Mouse (Mus musculus) liver, postnatal 0 days (tissue): ENCODE results near the gene Rnpepl1. TPM values are rescaled to one million over a fixed set of nuclear protein-coding genes. Genes with fewer than 3 reads are reported as not detected.
"Not testable (repeated sequence)": the region's sequence is repeated elsewhere in the genome, so short reads cannot be mapped to it uniquely, and the experiment has no call there.

Source experiments
- ATAC-seq: fragments of 200-750 bp; cut with Nextera tagmentation; 2 replicates; pipeline ENCODE4 v1.8.0; 2017; ENCODE audit warnings: mild to moderate bottlenecking, moderate library complexity
- DNase-seq: peaks from one replicate; pipeline ENCODE4 v3.0.0-alpha.2; 2016
- H3K27ac ChIP-seq: fragments of 300-500 bp; sonication (generic); 2 replicates; pipeline ENCODE4 v1.5.1; 2014; ENCODE audit warnings: antibody characterized with exemption, moderate library complexity, mild to moderate bottlenecking, low read depth
- H3K27me3 ChIP-seq: fragments of 300-500 bp; sonication (generic); 2 replicates; pipeline ENCODE4 v1.6.1; 2014; ENCODE audit warnings: low read length, control low read depth, mixed read lengths; ENCODE audit not compliant: insufficient read depth
- H3K36me3 ChIP-seq: fragments of 300-500 bp; sonication (generic); replicated peaks from 2 replicates; pipeline ENCODE4 v1.6.1; 2014; ENCODE audit warnings: mild to moderate bottlenecking, control low read depth, low read length, moderate library complexity, mixed read lengths; ENCODE audit not compliant: insufficient read depth
- H3K4me1 ChIP-seq: fragments of 300-500 bp; sonication (generic); 2 replicates; pipeline ENCODE4 v1.6.1; 2014; ENCODE audit warnings: antibody characterized with exemption, mild to moderate bottlenecking, control low read depth; ENCODE audit not compliant: insufficient read depth
- H3K4me2 ChIP-seq: fragments of 300-500 bp; sonication (generic); 2 replicates; pipeline ENCODE4 v1.6.1; 2014; ENCODE audit warnings: low read depth, mild to moderate bottlenecking, low read length, moderate library complexity, mixed read lengths
- H3K4me3 ChIP-seq: fragments of 300-500 bp; sonication (generic); 2 replicates; pipeline ENCODE4 v1.5.1; 2014; ENCODE audit warnings: low read depth, low read length
- H3K9ac ChIP-seq: fragments of 300-500 bp; sonication (generic); replicated peaks from 2 replicates; pipeline ENCODE4 v1.6.1; 2014; ENCODE audit warnings: mild to moderate bottlenecking, moderate library complexity
- H3K9me3 ChIP-seq: fragments of 300-500 bp; sonication (generic); 2 replicates; pipeline ENCODE4 v1.6.1; 2016; ENCODE audit warnings: mild to moderate bottlenecking, control low read depth, low read length, mixed read lengths
- CTCF ChIP-seq: sonication (generic); IDR thresholded peaks from 2 replicates; pipeline ENCODE4 v1.5.1; 2016; ENCODE audit warnings: antibody characterized with exemption, low read depth
- EP300 ChIP-seq: IDR thresholded peaks from 2 replicates; pipeline ENCODE4 v1.6.1; 2016; ENCODE audit warnings: antibody characterized with exemption, low read depth, mild to moderate bottlenecking
- WGBS: fragments of 180-500 bp; shearing (Covaris S2); extraction: QIAGEN DNeasy Blood & Tissue Kit; methylation state at CpG from one replicate; pipeline ENCODE4 v1.1.7; 2014; ENCODE audit not compliant: insufficient replicate concordance; 5-methylcytosine and 5-hydroxymethylcytosine counted together
- polyA plus RNA-seq: library from polyadenylated mRNA; unstranded; fragments of >200 nt; fragmentation: Nextera tagmentation; extraction: Ambion mirVana; gene quantifications from 2 replicates; pipeline ENCODE4 v1.2.1, GENCODE M21; 2015

The Rnpepl1 gene
- polyA plus RNA-seq, 1 experiment from 2014 or later: 16.2 TPM

DNA sequence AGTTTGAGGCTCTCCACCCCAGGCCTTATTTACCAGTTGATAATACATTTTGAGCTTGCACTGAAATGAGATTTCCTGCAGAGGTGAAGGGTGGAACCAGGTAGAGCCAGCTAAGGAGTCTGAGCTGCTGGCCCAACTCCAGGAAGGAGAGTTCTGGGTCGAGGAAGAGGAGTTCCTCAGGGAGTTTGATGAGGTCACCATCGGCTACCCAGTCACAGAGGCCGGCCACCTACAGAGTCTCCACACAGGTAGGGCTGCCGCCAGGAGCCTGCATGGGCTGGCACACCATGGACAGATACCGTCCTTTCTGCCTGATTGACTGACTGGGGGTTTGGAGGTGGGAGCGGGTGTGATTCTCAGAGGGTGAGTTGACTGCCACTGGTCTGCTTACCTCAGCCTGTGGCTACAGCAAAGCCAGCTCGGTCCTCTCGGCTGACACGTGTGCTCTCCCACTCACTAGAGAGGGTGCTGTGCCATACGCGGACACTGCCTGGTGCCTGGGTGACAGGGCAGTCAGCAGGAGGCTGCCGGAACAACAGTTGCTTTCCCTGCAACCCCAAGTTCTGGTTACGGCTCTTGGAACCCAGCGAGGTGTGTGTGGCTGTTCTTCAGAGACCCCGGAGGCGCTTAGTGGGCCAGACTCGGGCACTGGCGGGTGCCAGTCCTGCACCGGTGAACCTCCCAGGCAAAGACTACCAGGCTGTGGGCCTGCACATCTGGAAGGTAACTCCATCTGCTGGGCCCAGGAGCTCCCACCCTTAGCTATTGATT, 32.8 kb downstream of the Rnpepl1 start:
- 89% methylated on average over 19 of the region's 19 CpGs for WGBS
- Histone ChIP-seq H3K4me3 (no peak overlapping the region), H3K9ac (no peak overlapping the region), H3K36me3 (peaks cover 77% of the 10 kb centered on the region), H3K4me1 (no peaks in the 10 kb centered on the region; the same call in 1 of the 2 replicates), H3K27me3 (no peaks in the 10 kb centered on the region), H3K9me3 (no peaks in the 10 kb centered on the region), H3K4me2 (no peak overlapping the region), H3K27ac (no peak overlapping the region)
- TF ChIP-seq EP300 (no peak), CTCF (no peak)
- DNase-seq (no peak), ATAC-seq (no peak)

DNA sequence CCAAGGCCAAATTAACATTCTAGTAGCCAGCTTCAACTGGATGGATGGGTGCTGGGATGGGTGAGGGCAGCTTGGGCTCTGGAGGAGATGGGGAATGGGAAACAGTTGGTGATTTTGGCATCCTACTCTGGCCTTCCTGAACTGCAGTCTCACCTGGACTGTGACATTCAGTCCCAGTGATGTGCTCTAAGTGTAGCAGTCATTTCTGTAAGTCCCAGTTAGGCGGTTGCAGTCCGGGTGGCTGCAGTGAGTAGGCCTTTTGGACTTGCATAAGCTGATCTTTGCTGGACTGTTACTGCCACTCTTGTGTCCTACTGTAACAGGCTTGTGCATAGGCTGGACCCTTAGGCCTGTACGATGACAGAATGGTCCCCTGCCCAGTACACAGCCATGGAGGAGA, 37.4 kb downstream of the Rnpepl1 start:
- peaks cover 42% of the 10 kb centered on the region for H3K36me3 ChIP-seq
- ATAC-seq: no peak
- H3K4me3 ChIP-seq: no peak overlapping the region
- H3K9ac ChIP-seq: no peak overlapping the region
- H3K4me1 ChIP-seq: no peaks in the 10 kb centered on the region; the same call in 1 of the 2 replicates
- H3K27me3 ChIP-seq: no peaks in the 10 kb centered on the region
- no peak overlapping the region for H3K27ac ChIP-seq
- no peak overlapping the region for H3K4me2 ChIP-seq
- no peaks in the 10 kb centered on the region for H3K9me3 ChIP-seq
- DNase-seq: no peak
- 94% methylated on average over 3 of the region's 3 CpGs for WGBS
- TF ChIP-seq EP300 (no peak), CTCF (no peak)

- H3K9me3 ChIP-seq: no peaks in the 10 kb centered on the region
- no peak overlapping the region for H3K4me3 ChIP-seq
- peak; percentile 21; the same call in 1 of the 2 replicates for ATAC-seq
- peaks cover 35% of the 10 kb centered on the region for H3K36me3 ChIP-seq
- 60% methylated on average over 6 of the region's 6 CpGs for whole genome bisulfite sequencing
- no peaks in the 10 kb centered on the region for H3K27me3 ChIP-seq
- TF ChIP-seq EP300: no peak
- TF ChIP-seq CTCF: peak; percentile 73
- peak; percentile 52 for DNase-seq
- H3K27ac ChIP-seq: no peak overlapping the region
- H3K4me1 ChIP-seq: no peaks in the 10 kb centered on the region
- H3K9ac ChIP-seq: no peak overlapping the region
- H3K4me2 ChIP-seq: no peak overlapping the region
Measured at GRCm38 (mm10) chr1:92949426-92949825, 38.8 kb downstream of the Rnpepl1 start.

GRCm38 (mm10) chr1:92950607-92951006, 40.0 kb downstream of the Rnpepl1 start, which contains the start of gene Gpr35:
TSS of gene Gpr35 (plus strand) at chr1:92950865.
- Histone ChIP-seq H3K4me3 (no peak within 1 kb of the TSS), H3K9me3 (no peaks in the 10 kb centered on the region), H3K4me1 (no peaks in the 10 kb centered on the region), H3K9ac (no peak within 1 kb of the TSS), H3K27me3 (no peaks in the 10 kb centered on the region), H3K36me3 (peaks cover 27% of the 10 kb centered on the region), H3K27ac (no peak within 1 kb of the TSS), H3K4me2 (no peak within 1 kb of the TSS)
- ATAC-seq (no peak), DNase-seq (no peak)
- WGBS: 66% methylated on average over 5 of the region's 5 CpGs
- TF ChIP-seq CTCF (no peak), EP300 (no peak)

GRCm38 (mm10) chr1:92953641-92954040, 43.1 kb downstream of the Rnpepl1 start:
- WGBS: 69% methylated on average over 2 of the region's 2 CpGs

DNA sequence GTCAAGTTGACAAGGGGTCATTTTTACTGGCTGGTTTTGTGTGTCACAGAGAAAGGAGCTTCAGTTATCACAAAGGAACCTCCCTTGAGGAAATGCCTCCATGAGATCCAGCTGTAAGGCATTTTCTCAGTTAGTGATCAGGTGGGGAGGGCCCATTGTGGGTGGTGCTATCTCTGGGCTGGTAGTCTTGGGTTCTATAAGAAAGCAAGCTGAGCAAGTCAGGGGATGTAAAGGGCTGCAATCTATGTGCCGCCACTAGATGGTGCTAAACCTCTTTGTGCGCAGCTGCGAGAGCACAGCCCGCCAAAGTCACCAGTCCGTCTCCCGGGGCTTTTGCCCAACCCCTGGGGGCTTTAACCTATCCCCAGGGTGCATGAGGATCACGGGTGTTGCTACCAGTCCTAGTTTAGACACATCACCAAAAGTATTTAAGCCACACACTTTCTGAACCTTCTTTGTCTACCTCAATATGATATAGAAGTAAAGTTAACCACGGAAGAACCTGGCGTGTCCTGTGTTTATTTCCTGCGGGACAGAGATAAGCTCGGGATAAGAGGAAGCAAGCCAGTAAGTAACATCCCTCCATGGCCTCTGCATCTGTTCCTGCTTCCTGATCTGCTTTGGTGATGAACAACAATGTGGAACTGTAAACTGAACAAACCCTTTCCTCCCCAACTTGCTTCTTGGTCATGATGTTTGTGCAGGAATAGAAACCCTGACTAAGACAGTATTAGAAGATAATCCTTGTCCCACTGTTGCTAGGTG, 46.2 kb downstream of the Rnpepl1 start:
- WGBS: 2% methylated on average over 11 of the region's 11 CpGs

More at GRCm38 (mm10) chr1:92953641-92954040, 43.1 kb downstream of the Rnpepl1 start:
- Histone ChIP-seq H3K27me3 (no peaks in the 10 kb centered on the region), H3K4me2 (no peak overlapping the region), H3K4me1 (no peaks in the 10 kb centered on the region), H3K36me3 (no peaks in the 10 kb centered on the region; the same call in 1 of the 2 replicates), H3K9ac (no peak overlapping the region), H3K27ac (no peak overlapping the region), H3K9me3 (no peaks in the 10 kb centered on the region), H3K4me3 (no peak overlapping the region)
- ATAC-seq (no peak), DNase-seq (no peak)
- TF ChIP-seq EP300 (no peak), CTCF (no peak)

More for the DNA sequence above, 46.2 kb downstream of the Rnpepl1 start:
- not testable (repeated sequence) for H3K9me3 ChIP-seq, DNase-seq, H3K9ac ChIP-seq, H3K27ac ChIP-seq, H3K27me3 ChIP-seq, H3K36me3 ChIP-seq, H3K4me1 ChIP-seq, H3K4me3 ChIP-seq
- H3K4me2 ChIP-seq: peak overlapping the region; percentile 36
- peak; percentile 73 for TF ChIP-seq CTCF
- peak; percentile 58 for ATAC-seq
